Mouse (Mus musculus) bone marrow macrophage, adult 2 months (primary cell): ENCODE results near the gene Tmem175.

ENCODE experiments used
- CTCF ChIP-seq: IDR thresholded peaks from 2 replicates; pipeline ENCODE4 v1.5.1; 2012; ENCODE audit warnings: low read depth, mild to moderate bottlenecking, low read length, moderate library complexity
- POLR2A ChIP-seq: IDR thresholded peaks from 2 replicates; pipeline ENCODE4 v1.6.1; 2012; ENCODE audit warnings: mild to moderate bottlenecking, low read depth, low read length, borderline replicate concordance

- TF ChIP-seq CTCF (no peak), POLR2A (no peak)
Observed at GRCm38 (mm10) chr5:108621870-108622269, 7.7 kb upstream of the Tmem175 start.
